Mouse (Mus musculus): ENCODE measurements around the gene Abhd8. TPM values are rescaled to one million over a fixed set of nuclear protein-coding genes. Genes with fewer than 3 reads are reported as not detected.

Gene Abhd8
- total RNA-seq, 4 experiments from 2014 or later: 85.3 to 96.2 (median 92.1) TPM

DNA sequence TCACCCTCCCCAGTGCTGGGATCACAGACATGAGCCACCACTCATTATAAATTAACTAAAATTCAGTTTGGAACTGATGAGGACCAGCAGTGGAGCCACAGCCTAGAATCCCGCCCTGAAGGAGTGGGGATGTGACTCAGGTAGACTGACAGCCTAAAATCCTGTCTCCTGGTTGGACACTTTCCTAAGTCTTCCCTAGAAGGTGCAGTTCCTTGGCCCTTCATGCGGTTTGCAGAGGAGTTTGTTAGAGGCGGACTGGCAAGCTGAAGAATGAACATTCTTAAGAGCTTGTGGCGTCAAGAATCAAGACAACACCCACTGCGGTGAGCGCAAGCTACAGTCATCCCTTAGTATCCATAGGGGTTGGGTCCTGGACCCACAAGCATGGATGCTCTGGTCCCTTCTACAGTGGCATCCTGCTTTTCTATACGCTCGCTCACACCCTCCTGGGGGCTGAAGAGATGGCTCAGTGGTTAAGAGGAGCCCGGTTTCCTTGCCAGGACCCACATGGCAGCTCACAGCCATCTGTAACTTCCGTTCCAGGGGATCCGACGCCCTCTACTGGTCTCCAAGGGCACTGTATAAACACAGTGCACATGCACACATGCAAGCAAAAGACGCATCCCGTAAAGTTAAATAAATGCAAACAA, 13.9 kb upstream of the Abhd8 start:
- DNase-seq: peak; percentile 9

DNA sequence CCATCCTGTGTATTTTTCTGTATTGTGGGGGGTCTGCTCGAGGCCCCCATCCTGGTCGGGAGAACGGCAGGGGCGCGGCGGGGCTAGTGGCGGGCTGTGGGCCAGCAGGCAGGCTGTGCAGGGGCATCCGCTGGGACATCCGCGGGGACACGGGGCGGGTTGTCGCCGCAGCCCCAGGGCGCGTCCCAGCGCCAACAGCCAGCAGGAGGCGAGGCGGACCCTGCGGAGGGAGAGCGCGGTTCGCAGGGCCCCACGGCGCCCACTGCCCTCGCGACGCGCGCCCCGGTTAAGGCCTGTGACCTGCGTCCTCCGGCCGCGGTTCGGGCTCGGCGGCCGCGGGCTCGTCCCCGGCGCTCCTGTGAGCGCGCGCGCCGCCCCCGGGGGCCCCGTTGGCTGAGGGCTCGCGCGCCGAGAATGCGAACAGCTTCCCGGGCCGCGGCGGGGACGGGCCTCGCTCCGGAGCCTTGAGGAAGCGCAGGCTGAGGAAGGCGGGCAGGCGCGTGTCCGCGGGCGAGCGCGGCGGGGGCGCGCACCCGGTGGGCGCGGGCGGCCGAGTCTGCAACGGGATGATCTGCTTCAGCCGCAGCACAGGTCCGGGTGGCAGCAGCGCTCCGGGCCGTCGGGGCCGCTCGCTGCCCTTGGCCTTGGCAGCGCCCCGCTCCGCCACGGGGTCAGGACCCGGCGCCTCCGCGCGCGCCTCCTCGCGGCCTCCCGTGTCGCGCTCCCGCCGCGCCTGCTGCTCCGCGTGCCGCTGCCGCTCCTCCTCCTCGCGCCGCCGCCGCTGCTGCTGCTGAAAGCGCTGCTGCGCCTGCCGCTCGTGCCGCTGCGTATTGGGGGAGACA, 12.9 kb upstream of the Abhd8 start:
- DNase-seq: peak; percentile 75

DNA sequence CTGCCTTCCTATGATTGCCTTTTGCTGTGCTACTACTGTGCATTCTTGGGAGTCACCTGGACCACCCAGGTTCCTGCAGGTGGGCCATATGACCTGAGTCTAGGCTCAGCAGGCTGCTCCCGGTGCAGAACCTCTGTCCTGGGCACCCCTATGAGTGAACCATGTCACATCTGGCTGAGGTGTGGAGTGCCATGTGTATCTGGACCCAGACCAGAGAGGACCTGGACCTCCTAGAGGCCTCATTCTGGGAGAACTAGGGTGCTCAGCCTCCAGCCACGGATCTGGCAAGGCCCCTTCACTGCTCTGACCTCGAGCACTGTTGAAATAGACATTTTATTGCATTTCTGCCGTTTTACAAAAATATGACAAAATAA, 12.2 kb upstream of the Abhd8 start:
- DNase-seq: peak; percentile 10

DNA sequence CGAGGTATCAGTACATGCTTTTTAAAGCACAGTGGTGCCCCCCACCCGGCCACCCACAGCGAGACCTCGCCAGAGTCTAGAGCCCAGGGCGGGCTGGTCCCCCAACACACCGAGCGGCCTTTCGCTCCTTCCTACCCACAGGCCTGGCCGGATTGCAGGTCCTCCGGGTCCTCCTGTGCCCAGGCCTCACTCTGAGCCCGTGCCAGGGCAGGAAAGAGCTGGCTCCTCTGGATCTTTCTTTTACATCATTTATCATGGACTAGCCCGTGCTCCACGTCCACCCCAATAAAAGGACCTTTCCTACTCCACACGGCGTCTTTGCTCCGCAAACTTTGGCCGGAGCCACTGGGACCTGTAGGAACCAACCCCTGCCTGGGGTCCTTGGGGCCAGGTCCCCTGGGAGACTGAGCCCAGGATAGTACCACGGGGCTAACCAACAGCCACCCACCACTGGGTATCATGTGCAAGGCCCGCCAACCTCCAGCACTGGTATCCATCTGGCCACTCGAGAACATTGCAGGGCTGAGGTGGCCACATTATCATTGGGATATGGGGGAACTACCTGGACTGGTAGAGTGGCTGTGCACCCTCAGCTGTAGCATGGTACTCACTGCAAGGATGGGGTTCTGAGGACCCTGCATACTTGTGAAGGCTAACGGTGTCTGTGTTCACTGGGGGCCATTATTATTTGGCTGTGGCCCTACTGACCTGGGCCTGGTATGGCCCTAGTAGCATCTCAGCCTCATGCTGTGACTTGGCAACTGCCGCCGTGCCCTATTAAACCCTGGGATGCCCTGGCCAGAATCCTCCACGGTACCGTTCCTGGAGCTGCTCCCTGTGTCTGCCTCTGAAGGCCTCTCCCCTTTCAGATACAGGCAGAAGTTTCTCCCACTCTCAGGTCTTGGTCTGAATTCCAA, 11.6 kb upstream of the Abhd8 start:
- DNase-seq: peak; percentile 7

DNA sequence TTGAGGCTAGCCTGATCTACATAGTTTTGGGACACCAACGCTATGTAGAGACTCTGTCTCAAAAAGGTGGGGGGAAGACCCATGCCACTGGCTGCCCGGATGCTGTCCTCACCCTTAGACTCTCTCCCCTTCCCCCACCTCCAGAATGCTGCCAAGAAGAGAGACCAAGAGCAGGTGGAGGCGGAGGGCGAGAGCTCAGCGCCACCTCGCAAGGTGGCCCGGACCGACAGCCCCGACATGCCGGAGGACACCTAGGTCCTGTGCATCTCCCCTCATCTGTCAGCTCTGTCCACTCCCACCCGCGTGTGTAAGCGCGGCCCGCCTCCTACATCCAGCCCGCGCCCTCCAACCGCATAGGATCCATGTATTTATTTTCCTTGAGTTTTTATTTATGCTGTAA, 10.9 kb upstream of the Abhd8 start:
- DNase-seq: peak; percentile 18

DNA sequence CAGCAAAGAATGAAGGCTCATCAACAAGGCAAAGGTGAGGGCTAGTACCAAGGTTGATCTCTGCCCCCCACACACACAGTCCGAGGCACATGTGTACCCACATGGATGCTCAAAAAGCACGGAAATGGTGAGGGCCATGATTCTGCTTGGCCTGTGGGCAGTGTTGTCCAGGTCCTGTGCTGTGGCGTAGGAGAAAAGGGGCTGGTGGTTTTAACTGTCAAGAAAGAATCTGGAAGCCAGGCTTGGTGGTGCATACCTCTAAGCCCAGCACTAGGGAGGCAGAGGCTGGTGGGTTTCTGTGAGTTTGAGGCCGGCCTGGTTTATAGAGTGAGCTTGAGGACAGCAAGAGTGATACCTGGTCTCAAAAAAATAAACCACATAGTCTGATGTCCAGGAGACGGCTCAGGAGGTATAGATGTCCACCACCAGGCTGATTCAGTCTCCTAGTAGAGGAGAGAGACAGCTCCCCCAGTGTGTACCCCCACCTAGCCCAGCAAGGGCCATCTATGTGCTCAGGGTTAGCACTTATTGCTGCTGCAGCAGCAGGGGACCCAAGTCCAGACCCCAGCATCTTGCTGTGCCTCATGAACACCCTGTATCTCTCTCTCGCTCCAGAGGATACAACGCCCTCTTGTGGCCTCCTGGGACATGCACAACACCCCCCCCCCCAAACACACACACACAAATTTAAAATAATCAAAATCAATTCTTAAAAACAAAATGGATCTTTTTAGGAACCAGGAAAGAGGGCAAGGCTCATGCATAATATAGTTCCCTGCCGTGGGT, 9.3 kb upstream of the Abhd8 start:
- no peak for DNase-seq

DNA sequence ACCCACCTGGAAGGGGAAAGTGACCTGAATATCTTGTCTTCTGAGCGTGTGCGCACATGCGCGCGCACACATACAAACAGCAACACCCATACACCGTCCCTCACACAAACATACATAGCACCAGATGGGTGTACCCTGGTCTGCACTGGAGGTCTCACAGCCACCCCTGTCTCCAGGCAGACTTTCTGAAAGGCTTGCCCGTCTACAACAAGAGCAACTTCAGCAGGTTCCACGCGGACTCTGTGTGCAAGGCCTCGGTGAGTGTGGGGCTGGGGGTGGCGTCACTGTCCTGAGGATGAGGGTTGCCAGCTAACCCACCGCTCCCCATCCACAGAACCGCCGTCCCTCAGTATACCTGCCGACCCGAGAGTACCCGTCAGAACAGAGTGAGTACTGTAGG, 8.4 kb upstream of the Abhd8 start:
- no peak for DNase-seq

DNA sequence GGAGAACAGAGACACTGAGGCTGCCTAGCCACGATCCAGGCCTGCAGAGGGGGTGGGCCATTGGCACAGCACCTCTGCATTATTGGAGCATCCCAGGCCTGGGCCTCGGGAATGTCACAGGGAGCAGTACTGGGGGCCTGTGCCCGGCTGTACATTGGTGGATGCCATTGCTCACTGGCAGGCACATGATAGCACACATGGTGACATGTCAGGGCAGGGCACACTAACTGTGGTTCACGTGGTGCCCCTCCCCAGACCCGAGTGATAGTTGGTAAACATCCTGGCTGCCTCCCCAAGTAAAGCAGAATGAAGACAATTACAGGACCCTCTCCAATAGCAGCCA, 7.4 kb upstream of the Abhd8 start:
- DNase-seq: no peak

DNA sequence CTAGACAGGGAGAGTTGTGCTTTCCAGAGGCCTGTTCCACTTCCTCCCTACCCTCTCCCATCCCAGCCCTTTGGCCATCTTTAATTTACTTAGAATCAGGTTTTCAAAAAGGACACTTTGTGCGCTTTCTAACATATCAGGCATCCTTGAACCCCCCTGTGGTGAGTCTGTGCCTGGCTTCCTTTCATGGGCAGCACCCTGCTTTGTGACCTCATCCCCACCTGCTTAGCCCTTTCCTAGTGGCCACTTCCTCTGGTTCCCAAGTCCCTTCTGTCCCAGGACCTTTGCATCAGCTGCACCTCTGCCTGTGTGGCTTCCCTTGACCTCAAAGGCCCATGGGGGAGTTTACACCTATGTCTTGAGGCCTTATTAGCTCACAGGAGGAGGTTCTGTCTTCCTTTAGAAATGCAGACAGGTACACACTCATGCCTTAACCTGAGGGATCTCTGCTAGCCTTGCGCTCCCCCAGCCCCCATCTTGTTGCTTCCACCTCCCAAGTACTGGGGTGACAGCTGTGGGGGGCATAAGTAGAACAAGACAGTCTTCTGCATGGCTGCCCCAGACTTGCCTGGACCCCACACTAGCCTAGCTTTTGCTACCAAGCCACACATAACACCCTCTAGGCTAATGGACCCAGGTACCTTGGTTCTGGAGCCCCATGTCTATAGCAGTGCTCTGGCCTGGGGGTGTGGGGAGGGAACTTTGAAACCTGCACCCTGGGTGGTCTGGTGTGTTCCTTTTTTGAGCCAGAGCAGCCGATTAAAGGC, 6.9 kb upstream of the Abhd8 start:
- peak; percentile 13 for DNase-seq

DNA sequence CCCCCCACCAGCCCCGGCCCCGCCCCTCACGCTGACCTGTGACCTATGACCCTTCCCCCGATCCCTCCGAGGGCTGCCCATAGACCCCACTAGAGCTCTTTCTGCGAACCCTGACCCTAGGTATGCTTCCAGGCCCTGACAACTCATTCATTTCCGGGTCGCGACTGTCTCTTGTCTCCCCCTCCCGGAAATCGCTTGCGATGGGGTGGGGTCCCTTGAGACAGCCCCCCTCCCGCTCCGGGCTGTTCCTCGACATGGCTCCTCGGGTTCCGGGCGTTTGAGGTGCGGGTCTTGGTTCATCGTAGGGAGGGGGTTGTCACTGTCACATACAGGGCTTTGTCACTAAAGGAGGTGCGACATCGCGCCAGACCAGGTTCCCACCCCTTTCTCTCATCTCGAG, 6.0 kb upstream of the Abhd8 start:
- peak; percentile 55 for DNase-seq

DNA sequence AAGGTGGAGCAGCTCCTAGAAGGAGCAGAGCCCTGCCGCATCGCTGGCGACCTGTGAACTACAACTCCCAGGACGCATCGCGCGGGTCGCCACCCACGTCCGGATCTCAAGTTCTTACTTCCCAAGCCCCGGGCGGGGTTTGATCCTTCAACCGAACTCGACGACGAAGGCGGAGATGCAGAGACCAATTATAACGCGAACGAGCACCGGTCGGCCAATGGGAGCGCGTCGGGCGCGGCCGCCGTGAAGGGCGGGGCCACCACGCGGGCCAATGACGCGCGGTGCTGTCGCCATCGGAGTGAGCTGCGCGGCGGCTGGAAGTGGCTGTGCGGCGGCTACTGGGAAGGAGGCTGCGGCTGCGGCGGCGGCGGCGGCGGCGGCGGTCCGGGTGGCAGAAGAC, 5.5 kb upstream of the Abhd8 start, which contains the start of gene Dda1:
Dda1 (plus strand) TSS at position 284 of the 400 bp plus-strand sequence.
- peak; percentile 98 for DNase-seq

DNA sequence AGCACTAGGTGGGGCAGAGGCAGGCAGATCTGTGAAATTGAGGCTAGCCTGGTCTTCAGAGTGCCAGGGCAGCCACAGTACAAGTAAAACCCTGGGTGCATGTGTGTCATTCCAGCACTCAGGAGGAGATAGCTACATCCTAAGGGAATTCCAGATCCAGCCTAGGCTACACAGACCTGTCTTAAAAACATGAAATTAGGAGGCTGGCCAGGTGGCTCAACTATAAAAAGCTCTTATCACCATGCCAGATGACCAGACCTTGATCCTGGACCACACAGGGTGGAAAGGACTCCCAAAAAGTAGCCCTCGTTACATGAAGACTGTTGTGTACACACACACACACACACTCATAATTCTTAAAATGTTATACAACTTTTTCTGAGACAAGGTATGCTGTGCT, 4.5 kb upstream of the Abhd8 start:
- no peak for DNase-seq

DNA sequence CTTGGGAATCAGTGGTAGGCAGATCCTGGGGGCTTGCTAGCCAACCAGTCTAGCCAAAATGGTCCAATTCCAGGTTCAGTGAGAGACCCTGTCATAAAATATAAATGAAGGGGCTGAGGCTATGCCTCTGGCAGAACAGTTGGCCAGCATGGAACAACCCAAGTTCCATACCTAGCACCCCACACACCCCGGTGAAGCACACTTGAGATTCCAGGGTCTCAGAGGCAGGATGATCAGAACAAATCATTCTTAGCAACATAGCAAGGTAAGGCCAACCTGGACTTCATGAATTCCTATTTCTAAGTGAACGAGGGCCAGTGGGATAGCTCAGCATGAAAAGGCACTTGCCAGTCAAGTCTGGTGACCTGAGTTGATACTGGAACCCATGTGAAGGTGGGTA, 3.7 kb upstream of the Abhd8 start:
- no peak for DNase-seq

DNA sequence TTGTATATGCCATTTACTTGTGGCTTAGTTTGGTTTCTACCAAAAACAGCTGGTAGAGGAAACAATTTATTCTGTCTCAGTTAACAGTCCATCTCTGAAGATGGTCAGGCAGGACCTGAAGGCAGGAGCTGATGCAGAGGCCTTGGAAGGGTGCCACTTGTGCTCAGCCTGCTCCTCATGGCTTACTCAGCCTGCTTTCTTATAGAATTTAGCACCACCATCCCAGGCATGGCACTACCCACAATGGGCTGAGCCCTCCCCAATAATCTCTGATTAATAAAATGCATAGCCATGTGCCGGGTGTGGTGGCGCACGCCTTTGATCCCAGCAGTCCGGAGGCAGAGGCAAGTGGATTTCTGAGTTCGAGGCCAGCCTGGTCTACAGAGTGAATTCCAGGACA, 2.7 kb upstream of the Abhd8 start:
- DNase-seq: peak; percentile 9

DNA sequence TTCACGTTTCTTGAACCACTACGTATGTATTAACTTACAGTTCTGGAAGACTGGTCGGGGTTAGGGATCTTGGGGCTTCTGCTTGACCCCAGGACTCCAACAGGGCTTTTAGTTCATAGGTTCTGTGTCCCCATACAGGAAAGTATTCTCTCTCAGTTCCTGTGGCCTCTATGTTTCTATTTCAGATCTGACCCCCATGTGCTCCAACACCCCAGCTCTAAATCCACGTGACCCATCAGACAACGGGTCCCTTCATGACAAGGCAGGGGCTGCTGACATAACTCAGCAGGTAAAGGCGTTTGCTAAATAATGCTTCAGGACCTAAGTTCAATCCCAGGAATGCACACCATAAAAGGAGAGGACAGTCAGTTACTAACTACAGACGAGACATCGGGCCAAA, 2.3 kb upstream of the Abhd8 start:
- DNase-seq: peak; percentile 9

DNA sequence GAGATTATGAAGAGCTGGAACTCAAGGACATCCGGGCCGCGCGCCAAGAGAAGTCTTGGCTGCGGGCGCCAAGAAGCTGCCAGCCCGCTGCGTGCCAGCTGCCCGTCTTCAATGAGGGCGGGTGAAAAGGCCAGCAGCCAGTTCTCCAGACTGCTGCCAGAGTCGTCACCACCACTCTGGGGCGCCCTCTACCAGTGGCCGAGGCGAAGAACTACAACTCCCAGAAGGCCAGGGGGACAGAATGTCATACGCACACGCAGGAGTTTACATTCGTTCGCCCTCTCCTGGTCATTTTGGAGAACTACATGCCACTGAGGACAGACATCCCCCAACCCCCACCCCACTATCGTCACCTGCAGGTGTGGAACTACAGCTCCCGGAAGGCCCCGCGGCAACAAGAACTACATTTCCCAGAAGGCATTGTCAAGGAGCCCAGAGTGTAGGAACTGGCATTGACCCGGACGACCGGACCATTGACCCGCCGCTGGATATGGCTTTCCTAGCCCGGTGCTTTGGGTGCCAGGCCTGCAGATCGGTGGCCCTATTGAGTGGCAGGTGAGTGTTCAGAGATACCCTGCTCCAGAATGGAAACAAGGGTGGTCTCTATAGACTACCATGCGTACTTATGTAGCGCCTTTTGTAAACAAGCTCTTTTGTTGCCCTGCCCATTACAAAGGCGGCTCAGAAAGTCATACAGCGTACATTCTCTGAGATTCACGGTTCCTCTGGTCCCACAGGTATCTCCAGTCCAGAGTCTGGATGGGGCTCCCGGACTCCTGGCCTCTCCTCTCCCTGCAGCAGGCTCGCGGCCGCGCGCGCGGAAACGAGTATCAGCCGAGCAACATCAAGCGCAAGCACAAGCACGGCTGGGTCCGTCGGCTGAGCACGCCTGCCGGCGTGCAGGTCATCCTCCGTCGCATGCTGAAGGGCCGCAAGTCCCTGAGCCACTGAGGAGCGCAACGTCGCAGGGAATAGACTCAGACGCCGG, 1.4 kb upstream of the Abhd8 start, which contains the start of gene Mrpl34:
Mrpl34 (plus strand) TSS at position 447 of the 988 bp plus-strand sequence.
- DNase-seq: peak; percentile 100

DNA sequence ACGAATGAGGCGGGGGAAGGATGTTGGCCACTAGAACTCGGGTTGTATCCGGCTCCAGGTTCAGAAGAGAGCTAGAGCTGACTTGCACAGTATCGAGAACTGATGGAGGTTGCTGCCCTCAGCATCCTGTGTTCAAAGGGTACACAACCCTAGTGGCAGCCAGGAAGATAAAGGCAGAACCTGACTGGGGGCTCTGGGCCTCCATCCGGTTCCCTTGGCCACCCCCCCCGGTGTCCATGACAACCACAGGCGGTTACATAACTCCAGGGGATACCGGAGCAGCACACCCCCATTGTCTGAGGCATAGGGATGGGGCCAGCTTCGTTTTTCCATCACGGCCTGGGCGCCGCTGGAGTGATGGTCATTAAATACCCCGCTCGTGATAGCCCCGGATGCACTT, 669 bp downstream of the Abhd8 start:
- DNase-seq: peak; percentile 63

DNA sequence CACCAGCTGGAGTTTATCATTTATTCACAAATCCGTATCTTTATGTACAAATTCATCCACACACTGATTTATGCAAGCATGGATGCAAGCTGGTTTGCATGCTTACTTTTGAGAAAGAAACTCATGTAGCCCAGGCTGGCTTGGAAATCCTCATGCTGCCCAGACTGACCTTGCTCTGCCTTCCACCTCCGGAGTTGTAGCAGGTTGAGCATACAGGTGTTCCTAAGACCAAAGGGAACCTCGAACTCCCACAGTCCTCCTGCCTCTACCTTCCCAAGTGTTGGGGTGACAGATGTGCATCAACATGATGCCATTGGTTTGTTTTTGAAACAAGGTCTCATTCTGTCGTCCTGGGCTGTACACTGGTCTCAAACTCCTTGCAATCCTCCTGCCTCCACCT, 1.3 kb downstream of the Abhd8 start:
- no peak for DNase-seq

DNA sequence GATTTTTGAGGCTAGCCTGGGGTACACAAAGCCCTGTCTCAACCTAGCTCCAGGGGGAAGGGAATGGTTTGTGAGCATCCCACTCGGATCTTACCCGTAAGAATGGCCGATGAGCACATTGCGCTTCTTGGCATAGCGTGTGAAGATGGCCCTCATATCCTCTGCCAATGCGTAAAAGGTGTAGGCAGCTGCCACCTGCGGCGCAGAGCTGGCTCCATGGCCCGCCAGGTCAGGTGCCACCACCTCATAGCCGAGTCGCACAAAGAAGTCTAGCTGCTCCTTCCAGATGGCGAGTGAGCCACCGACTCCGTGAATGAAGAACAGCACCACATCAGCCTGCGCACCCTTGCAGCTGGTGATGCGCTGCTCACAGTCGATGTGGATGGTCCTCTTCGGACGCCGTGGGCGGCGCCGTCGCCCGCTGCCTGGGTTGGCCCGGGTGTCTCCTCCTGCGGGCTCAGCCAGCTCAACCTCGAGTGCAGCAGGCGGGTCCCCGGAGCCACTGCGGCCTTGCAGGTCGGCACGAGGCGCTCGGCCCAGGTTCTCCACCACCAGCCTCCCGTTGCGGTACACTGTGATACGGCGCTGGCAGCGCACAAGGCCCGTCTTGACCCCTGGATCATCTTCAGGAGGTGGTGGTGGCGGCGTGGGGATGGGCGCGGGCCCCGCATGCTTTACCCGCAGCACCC, 2.2 kb downstream of the Abhd8 start:
- DNase-seq: peak; percentile 26

Measured in adrenal gland, adult 8-10 months (tissue).